Mouse (Mus musculus): Measurements from ENCODE around the gene Kng1. TPM values are rescaled to one million over a fixed set of nuclear protein-coding genes. Genes with fewer than 3 reads are reported as not detected.
"Not testable (repeated sequence)": the region's sequence is repeated elsewhere in the genome, so short reads cannot be mapped to it uniquely, and the experiment has no call there.

Gene Kng1
- polyA plus RNA-seq, 1 experiment from 2014 or later = 151 TPM

GRCm38 (mm10) chr16:23097290-23098104, 39.8 kb downstream of the Kng1 start:
- not testable (repeated sequence) for H3K4me3 ChIP-seq; ATAC-seq; H3K9ac ChIP-seq; H3K4me2 ChIP-seq; H3K9me3 ChIP-seq (replicated peaks); H3K27me3 ChIP-seq (replicated peaks); H3K27ac ChIP-seq; H3K36me3 ChIP-seq
- WGBS (ENCODE audit: insufficient replicate concordance) = 74% methylated on average over 8 of the region's 8 CpGs
- H3K4me1 ChIP-seq = peaks cover 24% of the 10 kb centered on the region

- H3K4me2 ChIP-seq; H3K27ac ChIP-seq; H3K4me3 ChIP-seq; H3K9me3 ChIP-seq (replicated peaks); ATAC-seq; H3K27me3 ChIP-seq (replicated peaks); H3K9ac ChIP-seq; H3K36me3 ChIP-seq: not testable (repeated sequence)
- 90% methylated on average over 1 of the region's 1 CpGs for WGBS (ENCODE audit: insufficient replicate concordance)
- H3K4me1 ChIP-seq = peaks cover 30% of the 10 kb centered on the region
Observed at GRCm38 (mm10) chr16:23098105-23098452, 40.4 kb downstream of the Kng1 start.

- no peaks in the 10 kb centered on the region; the same call in 1 of the 2 replicates for H3K27me3 ChIP-seq (replicated peaks)
Observed at GRCm38 (mm10) chr16:23099632-23100031, 42.0 kb downstream of the Kng1 start.

GRCm38 (mm10) chr16:23100099-23100575, 42.5 kb downstream of the Kng1 start:
- H3K36me3 ChIP-seq = no peaks in the 10 kb centered on the region
- peak overlapping the region; percentile 54 for H3K4me2 ChIP-seq
- H3K9me3 ChIP-seq (replicated peaks) = no peaks in the 10 kb centered on the region
- peaks cover 40% of the 10 kb centered on the region for H3K4me1 ChIP-seq
- peak overlapping the region; percentile 38 for H3K4me3 ChIP-seq
- peak overlapping the region; percentile 5 for H3K9ac ChIP-seq
- ATAC-seq = peak; percentile 29; the same call in 1 of the 2 replicates
- H3K27me3 ChIP-seq (replicated peaks) = no peaks in the 10 kb centered on the region; the same call in 1 of the 2 replicates
- 5% methylated on average over 9 of the region's 9 CpGs for WGBS (ENCODE audit: insufficient replicate concordance)
- H3K27ac ChIP-seq = peak overlapping the region; percentile 23; the same call in 1 of the 2 replicates

More at GRCm38 (mm10) chr16:23099632-23100031, 42.0 kb downstream of the Kng1 start:
- H3K4me3 ChIP-seq = peak overlapping the region; percentile 38
- peak overlapping the region; percentile 5 for H3K9ac ChIP-seq
- H3K27ac ChIP-seq = no peak overlapping the region
- peaks cover 40% of the 10 kb centered on the region for H3K4me1 ChIP-seq
- WGBS (ENCODE audit: insufficient replicate concordance) = 25% methylated on average over 12 of the region's 12 CpGs
- ATAC-seq = no peak
- H3K9me3 ChIP-seq (replicated peaks) = no peaks in the 10 kb centered on the region
- peak overlapping the region; percentile 54 for H3K4me2 ChIP-seq
- no peaks in the 10 kb centered on the region for H3K36me3 ChIP-seq

GRCm38 (mm10) chr16:23100613-23101012, 42.9 kb downstream of the Kng1 start:
- no peaks in the 10 kb centered on the region for H3K36me3 ChIP-seq
- peak overlapping the region; percentile 5 for H3K9ac ChIP-seq
- peak overlapping the region; percentile 38 for H3K4me3 ChIP-seq
- ATAC-seq = peak; percentile 46; the same call in 1 of the 2 replicates
- H3K27me3 ChIP-seq (replicated peaks) = no peaks in the 10 kb centered on the region; the same call in 1 of the 2 replicates
- no peaks in the 10 kb centered on the region for H3K9me3 ChIP-seq (replicated peaks)
- peak overlapping the region; percentile 54 for H3K4me2 ChIP-seq
- WGBS (ENCODE audit: insufficient replicate concordance) = 8% methylated on average over 10 of the region's 10 CpGs
- peak overlapping the region; percentile 23; the same call in 1 of the 2 replicates for H3K27ac ChIP-seq
- H3K4me1 ChIP-seq = peaks cover 40% of the 10 kb centered on the region

DNA sequence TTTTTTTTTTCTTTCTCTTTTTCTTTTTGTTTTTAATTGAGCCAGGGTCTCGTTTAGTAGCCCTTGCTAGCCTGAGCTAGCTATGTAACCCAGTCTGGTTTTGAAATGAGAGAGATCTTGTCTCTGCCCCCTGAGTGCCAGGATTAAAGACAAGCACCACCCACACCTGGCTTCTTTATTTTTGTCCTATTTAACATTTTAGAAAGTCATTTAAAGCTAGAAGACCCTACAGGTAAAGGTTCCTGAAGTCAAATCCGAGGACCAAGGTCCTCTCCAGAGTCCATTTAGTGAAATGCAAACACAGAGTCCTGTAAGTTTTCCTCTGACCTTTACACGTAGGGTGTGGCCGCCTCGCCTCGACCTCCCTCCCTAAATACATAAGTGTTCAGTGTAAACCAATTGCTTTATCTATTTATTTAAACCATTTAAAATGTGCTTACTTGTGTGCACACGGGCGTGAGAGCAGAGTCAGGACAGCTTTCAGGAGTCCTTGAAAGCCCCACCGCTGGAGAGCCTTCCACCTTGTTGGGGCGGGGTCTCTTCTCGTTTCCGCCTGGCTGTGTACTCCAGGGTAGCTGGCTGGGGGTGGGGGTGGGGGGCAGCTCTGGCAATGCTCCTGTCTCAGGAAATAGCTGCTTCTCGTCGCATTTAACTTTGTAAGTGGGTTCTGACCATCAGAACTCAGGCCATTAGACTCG, 44.8 kb downstream of the Kng1 start:
- peak overlapping the region; percentile 59 for H3K4me3 ChIP-seq
- no peaks in the 10 kb centered on the region for H3K9me3 ChIP-seq (replicated peaks)
- peak overlapping the region; percentile 71 for H3K27ac ChIP-seq
- peak overlapping the region; percentile 83 for H3K4me2 ChIP-seq
- peak overlapping the region; percentile 71 for H3K9ac ChIP-seq
- peaks cover 45% of the 10 kb centered on the region for H3K4me1 ChIP-seq
- 2% methylated on average over 15 of the region's 15 CpGs for WGBS (ENCODE audit: insufficient replicate concordance)
- no peaks in the 10 kb centered on the region; the same call in 1 of the 2 replicates for H3K27me3 ChIP-seq (replicated peaks)
- H3K36me3 ChIP-seq = no peaks in the 10 kb centered on the region
- ATAC-seq = no peak

DNA sequence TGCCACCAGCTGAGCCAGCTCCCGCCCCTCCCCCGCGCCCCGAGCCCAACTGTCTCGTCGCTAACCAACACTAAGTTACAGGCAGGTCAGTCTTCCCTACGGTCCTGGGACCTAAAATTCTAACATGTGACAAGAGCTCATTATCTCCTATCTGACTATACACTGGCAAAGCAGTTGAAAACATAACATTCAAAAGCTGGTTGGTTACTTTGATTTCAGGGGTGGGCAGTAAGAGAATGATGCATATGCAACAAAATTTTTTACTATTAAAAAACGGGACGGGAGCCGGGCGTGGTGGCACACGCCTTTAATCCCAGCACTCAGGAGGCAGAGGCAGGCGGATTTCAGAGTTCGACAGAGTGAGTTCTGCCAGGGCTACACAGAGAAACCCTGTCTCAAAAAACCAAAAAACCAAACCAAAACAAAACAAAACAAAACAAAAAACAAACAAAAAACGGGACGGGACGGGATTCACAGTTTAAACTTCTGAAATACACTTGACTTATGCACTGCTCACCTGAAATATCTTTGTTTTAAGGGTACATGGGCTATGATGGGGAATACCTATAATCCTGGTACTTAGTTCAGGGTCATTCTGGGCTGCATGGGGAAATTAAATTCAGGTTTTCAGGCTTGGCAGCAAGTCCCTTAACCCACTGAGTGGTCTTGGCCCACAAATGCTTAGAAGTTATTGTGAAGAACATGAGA, 45.5 kb downstream of the Kng1 start:
- peak overlapping the region; percentile 83 for H3K4me2 ChIP-seq

GRCm38 (mm10) chr16:23103841-23104240, 46.2 kb downstream of the Kng1 start:
- no peak overlapping the region for H3K4me3 ChIP-seq
- no peak for ATAC-seq
- no peaks in the 10 kb centered on the region; the same call in 1 of the 2 replicates for H3K27me3 ChIP-seq (replicated peaks)
- H3K36me3 ChIP-seq = peaks cover 9% of the 10 kb centered on the region
- H3K27ac ChIP-seq = no peak overlapping the region
- H3K9me3 ChIP-seq (replicated peaks) = no peaks in the 10 kb centered on the region
- 40% methylated on average over 2 of the region's 2 CpGs for WGBS (ENCODE audit: insufficient replicate concordance)
- H3K4me1 ChIP-seq = peaks cover 45% of the 10 kb centered on the region
- H3K4me2 ChIP-seq = no peak overlapping the region
- no peak overlapping the region for H3K9ac ChIP-seq

More for the DNA sequence above, 45.5 kb downstream of the Kng1 start:
- Histone ChIP-seq H3K9ac (peak overlapping the region; percentile 71), H3K4me1 (peaks cover 45% of the 10 kb centered on the region), H3K36me3 (peaks cover 3% of the 10 kb centered on the region), H3K27me3 (replicated peaks) (no peaks in the 10 kb centered on the region; the same call in 1 of the 2 replicates), H3K4me3 (peak overlapping the region; percentile 59), H3K9me3 (replicated peaks) (no peaks in the 10 kb centered on the region), H3K27ac (peak overlapping the region; percentile 71)
- WGBS (ENCODE audit: insufficient replicate concordance) = 22% methylated on average over 17 of the region's 17 CpGs
- no peak for ATAC-seq

DNA sequence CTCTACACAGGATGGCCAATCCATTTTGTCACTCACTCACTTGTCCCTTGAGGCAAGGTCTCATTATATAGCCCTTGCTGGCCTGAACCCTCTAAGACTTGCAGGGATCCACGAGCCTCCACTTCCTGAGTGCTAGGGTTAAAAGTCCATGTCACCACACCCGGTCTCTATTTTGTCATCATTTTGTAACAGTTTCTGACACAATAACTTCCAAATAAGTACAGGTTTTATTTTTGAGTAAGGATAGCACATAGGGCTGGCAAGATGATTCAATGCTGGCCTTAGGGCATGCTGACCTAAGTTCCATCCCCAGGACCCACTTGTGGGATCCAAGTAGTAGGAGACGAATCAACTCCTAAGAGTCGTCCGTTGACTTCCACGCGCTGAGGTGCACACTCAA, 48.5 kb downstream of the Kng1 start:
- H3K36me3 ChIP-seq = peaks cover 32% of the 10 kb centered on the region
- peaks cover 47% of the 10 kb centered on the region for H3K4me1 ChIP-seq
- no peaks in the 10 kb centered on the region for H3K27me3 ChIP-seq (replicated peaks)
- no peak overlapping the region for H3K27ac ChIP-seq
- no peaks in the 10 kb centered on the region for H3K9me3 ChIP-seq (replicated peaks)
- WGBS (ENCODE audit: insufficient replicate concordance) = 64% methylated on average over 7 of the region's 7 CpGs
- no peak for ATAC-seq
- H3K4me2 ChIP-seq = peak overlapping the region; percentile 81
- H3K4me3 ChIP-seq = no peak overlapping the region
- no peak overlapping the region for H3K9ac ChIP-seq

- Histone ChIP-seq H3K4me1 (peaks cover 49% of the 10 kb centered on the region), H3K4me3 (peak within 1 kb of the TSS; percentile 97), H3K9ac (peak within 1 kb of the TSS; percentile 99), H3K27me3 (replicated peaks) (no peaks in the 10 kb centered on the region), H3K4me2 (peak within 1 kb of the TSS; percentile 81), H3K27ac (peak within 1 kb of the TSS; percentile 95), H3K9me3 (replicated peaks) (no peaks in the 10 kb centered on the region), H3K36me3 (peaks cover 45% of the 10 kb centered on the region)
- peak; percentile 91 for ATAC-seq
- 1% methylated on average over 71 of the region's 71 CpGs for WGBS (ENCODE audit: insufficient replicate concordance)
Observed at GRCm38 (mm10) chr16:23107231-23107942, 49.7 kb downstream of the Kng1 start, which contains the start of gene Eif4a2. Eif4a2 (plus strand) TSS chr16:23107444.
